Mouse (Mus musculus) adrenal gland, postnatal 14 days (tissue): ENCODE results near the gene Adam8. TPM values are rescaled to one million over a fixed set of nuclear protein-coding genes. Genes with fewer than 3 reads are reported as not detected.

ENCODE experiments used
- DNase-seq: peaks from one replicate; pipeline ENCODE4 v3.0.0; 2021; ENCODE audit warnings: mixed read lengths
- microRNA-seq, 2 experiments: library from miRNA; unstranded; fragments of <30 nt; microRNA quantifications; one replicate each; pipeline ENCODE4 v1.2.0; 2021
- total RNA-seq: library from RNA; stranded (reverse); gene quantifications from 2 replicates; pipeline ENCODE4 v1.2.3, GENCODE M21; 2021

Gene Adam8
- total RNA-seq, 1 experiment from 2014 or later = 1.5 TPM

DNA sequence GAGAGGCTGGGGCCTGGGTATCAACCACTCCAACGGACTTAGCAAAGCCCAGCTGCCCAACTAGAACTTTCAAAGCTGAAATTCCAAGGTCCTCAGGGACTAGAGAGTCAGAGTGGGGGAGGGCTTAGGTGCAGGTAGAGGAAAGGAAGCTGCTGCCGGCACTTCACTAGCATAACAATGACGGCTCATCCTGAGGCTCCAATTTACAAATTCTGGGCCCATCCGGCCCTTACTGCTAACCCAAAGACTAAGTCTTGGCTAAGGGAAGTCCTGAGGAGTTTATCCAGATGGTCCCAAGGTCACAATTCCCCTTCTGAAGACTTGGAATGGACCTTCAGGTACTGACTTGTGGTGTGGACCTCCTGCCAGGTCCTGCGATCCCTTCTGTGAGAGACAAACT, 46.8 kb downstream of the Adam8 start:
- no peak for DNase-seq

- no peak for DNase-seq
Measured at GRCm38 (mm10) chr7:139944291-139945240, 47.8 kb downstream of the Adam8 start.

- DNase-seq = peak; percentile 59
Measured at GRCm38 (mm10) chr7:139943674-139944281, 48.6 kb downstream of the Adam8 start, which contains the start of gene Utf1. Utf1 (plus strand) TSS chr7:139943789.

DNA sequence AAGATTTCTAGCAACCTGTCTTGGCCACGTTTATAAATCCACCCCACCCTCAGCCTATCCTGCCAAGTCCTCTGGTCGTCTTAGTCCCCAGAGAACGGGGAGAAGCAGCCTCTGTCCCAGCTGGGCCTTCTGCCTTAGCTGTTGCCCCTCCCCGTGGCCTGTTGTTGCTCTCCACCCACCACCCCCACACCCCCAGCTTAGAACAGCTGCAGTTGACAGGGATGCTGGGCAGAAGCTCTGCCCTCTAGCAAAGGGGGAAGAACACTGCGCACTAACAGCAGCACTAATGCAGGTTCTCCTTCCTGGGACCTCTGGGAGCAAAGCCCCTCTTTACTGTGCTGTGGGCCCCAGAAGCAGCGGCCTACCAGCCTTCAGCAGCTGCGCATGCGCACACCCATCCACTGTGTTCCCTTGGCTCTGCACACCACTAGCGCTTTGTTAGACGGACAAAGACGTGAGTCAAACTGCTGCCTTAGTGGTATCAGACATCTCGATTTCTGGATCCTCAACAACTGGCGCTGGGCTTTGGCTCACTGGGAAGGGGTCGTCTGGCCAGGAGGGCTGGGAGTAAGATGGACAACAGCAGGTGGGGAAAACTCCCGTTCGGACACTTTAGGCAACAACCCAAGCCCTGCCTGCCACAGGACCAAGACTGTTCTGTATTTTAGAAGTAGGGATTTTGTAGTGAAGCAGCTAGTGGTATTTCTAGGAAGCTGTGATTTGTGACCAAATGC, 51.7 kb downstream of the Adam8 start:
- DNase-seq = no peak

DNA sequence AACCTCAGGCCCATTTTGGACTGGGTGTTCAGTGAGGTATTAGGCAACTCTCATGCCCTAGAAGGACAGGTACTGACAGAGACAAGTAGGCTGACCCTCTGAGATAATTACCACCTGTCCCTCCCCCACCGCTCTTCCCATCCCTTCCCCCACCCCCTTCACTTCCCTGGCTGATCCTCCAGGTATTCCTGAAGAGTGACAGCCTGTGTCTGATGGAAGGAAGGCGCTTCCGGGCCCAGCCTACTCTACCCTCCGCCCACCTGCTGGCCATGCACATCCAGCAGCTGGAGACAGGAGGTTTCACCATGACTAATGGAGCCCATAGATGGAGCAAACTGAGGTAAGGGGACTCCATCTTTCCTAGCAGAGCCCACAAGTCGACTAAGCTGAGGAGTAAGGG, 54.6 kb downstream of the Adam8 start:
- DNase-seq = no peak

DNA sequence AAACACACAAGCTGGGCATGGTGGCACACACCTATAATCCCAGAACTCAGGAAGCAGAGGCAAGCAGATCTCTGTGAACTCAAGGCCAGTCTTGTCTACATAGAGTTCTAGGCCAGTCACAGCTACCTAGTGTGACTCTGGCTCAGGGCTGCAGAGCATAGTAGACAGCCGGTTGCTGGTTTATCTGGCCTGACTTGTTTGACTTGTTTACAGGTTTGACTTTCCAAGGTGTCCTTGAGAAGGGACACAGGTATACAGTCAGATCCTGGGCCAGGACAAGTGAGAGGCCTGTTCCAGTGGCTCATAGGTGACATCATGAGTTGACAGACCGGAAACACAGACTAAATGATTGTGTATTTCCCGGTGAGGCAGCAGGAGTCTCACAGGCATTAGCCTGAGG, 55.2 kb downstream of the Adam8 start:
- DNase-seq = no peak

GRCm38 (mm10) chr7:139936705-139937104, 55.7 kb downstream of the Adam8 start:
- DNase-seq = no peak

DNA sequence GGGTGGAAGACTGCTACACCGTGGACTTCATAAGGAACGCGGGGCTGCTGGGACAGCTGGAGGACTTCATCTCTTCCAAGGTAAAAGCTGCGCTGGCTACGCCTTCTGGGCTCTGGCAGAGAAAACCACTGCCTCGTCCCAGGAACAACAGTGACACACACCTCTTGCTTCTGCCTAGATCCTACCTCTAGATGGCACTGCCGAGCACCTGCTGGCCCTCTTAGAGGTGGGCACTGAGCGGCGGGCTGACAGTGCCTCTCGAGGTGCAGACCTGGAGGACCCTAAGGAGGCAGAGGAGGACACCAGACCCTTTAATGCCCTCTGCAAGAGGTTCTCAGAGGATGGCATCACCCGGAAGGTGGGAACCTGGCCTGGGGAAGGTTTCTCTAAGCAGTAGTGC, 61.6 kb downstream of the Adam8 start:
- peak; percentile 67 for DNase-seq

Small RNAs within 50 kb of the gene (microRNA-seq; reads per million reads assigned to microRNA genes)
- 35.8 to 44.8 reads per million in 2 experiments for gene Mir202
- gene Mir7062 = 0 to 1.1 reads per million in 2 experiments
- gene mmu-mir-7686 = 0 to 1.7 reads per million in 2 experiments

Other genes with a start within 250 kb of the Adam8 start
- gene Adgra1, start 158.4 kb downstream of the Adam8 start, total RNA-seq = 2.9 and 3.6 TPM in 2 replicates
- 0.63 and 0.71 TPM in 2 replicates for gene Kndc1, start 97.9 kb downstream of the Adam8 start, total RNA-seq
- gene Utf1, start 48.8 kb downstream of the Adam8 start, total RNA-seq = not detected in 2 replicates
- gene 6430531B16Rik, start 13.8 kb downstream of the Adam8 start, total RNA-seq = not detected in 2 replicates
- gene Zfp511, start 43.8 kb upstream of the Adam8 start, total RNA-seq = 16.3 and 18.2 TPM in 2 replicates
- 27.2 and 28.0 TPM in 2 replicates for gene Tubgcp2, start 44.1 kb upstream of the Adam8 start, total RNA-seq
- not detected in 2 replicates for gene Msx3, start 56.5 kb upstream of the Adam8 start, total RNA-seq
- gene Caly, start 90.0 kb upstream of the Adam8 start, total RNA-seq = 6.8 and 7.7 TPM in 2 replicates
- not detected in 2 replicates for gene Prap1, start 100.8 kb upstream of the Adam8 start, total RNA-seq
- 70.4 and 79.8 TPM in 2 replicates for gene Fuom, start 109.9 kb upstream of the Adam8 start, total RNA-seq
- gene Paox, start 123.2 kb upstream of the Adam8 start, total RNA-seq = 20.8 and 23.6 TPM in 2 replicates
- 536 and 571 TPM in 2 replicates for gene Echs1, start 123.9 kb upstream of the Adam8 start, total RNA-seq
- gene Mtg1, start 145.0 kb upstream of the Adam8 start, total RNA-seq = 41.3 and 48.7 TPM in 2 replicates
- 0.67 and 1.4 TPM in 2 replicates for gene Sprn, start 162.3 kb upstream of the Adam8 start, total RNA-seq
- gene Olfr522, start 172.2 kb upstream of the Adam8 start, total RNA-seq = not detected in 2 replicates
- not detected in 2 replicates for gene Olfr523, start 180.7 kb upstream of the Adam8 start, total RNA-seq
- gene Olfr524, start 213.4 kb upstream of the Adam8 start, total RNA-seq = not detected in 2 replicates
- gene Cd163l1, start 225.7 kb upstream of the Adam8 start, total RNA-seq = 0.15 TPM in 1 of 2 replicates, not detected in the other